Mouse (Mus musculus) left cerebral cortex, postnatal 36 days (tissue): ENCODE data around the gene Chl1. TPM values are rescaled to one million over a fixed set of nuclear protein-coding genes. Genes with fewer than 3 reads are reported as not detected.

ENCODE experiments used
- DNase-seq, 2 experiments: peaks; one replicate each; pipeline ENCODE4 v3.0.0; 2021 to 2022; ENCODE audit warnings: low spot score in 2 of 2, mixed read lengths in 1 of 2
- intact Hi-C: fragments of 180-260 bp; cut with DNase I; formaldehyde crosslinking; loops from one replicate; pipeline ENCODE4 v1.15.1; 2025
- total RNA-seq, 2 experiments: library from RNA; stranded (reverse); gene quantifications; 2 replicates each; pipeline ENCODE4 v1.2.3; 2021

Gene Chl1
- total RNA-seq, 2 experiments from 2014 or later = 114 to 125 TPM

GRCm38 (mm10) chr6:103746103-103746502, 235.7 kb downstream of the Chl1 start:
- peak in 1 of 2 experiments; percentile 35 for DNase-seq
- intact Hi-C loops = no loop called here

DNA sequence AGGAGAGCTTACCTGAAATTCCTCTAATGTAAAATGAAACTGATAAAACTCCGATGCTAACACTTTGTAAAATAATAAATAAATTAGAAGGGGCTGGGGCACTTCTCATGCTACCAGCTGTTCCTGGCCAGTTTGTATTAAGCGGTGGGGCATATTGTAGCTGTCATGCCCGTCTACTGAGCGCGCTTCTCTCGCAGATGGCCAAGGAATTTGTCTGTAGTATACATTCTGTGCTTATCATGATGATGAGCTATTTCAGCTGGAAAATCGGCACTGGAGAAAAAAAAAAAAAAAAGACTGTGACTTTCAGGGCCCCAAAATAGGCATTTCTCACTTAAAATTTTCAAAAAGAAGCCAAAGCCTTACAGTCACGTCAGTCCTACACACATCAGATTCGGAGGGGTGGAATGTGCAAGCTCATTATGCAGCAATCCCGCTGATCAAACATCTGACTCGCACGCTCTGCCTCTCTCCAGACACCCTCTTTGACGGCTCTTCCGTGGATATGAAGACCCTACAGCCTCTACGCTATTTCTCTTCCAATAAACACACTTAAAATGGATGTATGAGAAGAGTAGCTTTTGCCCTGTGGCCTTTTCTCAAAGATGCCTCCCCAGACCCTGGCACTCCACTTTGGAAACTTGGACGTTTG, 238.9 kb downstream of the Chl1 start:
- intact Hi-C loops = no loop called here
- peak; percentile 20 to 33 for DNase-seq

GRCm38 (mm10) chr6:103753891-103754290, 243.5 kb downstream of the Chl1 start:
- no peak for DNase-seq
- intact Hi-C loops = no loop called here

GRCm38 (mm10) chr6:103766830-103767229, 256.4 kb downstream of the Chl1 start:
- intact Hi-C loops = no loop called here
- no peak for DNase-seq

GRCm38 (mm10) chr6:103781058-103781457, 270.7 kb downstream of the Chl1 start:
- no peak for DNase-seq
- intact Hi-C loops = no loop called here

- intact Hi-C loops = no loop called here
- DNase-seq = no peak
Observed at GRCm38 (mm10) chr6:103791077-103791632, 280.8 kb downstream of the Chl1 start.

DNA sequence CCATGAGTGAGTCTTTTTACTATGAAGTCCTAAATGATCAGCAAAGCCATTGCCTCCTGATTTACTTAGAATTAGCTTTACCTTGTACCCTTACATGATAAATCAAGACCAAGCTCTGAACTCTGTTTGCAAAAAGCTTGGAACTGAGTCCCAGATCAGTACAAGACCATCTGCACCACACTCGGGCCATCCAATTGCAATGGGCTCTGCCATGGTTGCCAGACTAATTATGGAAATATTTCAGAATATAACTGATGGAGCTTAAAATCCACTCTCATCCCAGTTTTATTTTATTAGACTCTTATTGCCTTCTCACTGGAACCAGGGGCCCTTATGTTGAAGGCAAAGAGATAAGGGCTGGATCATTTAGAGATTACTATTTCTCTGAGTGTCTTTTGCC, 284.9 kb downstream of the Chl1 start:
- DNase-seq = no peak
- intact Hi-C loops = no loop called here
